Mouse (Mus musculus): ENCODE measurements at regions not wholly inside any gene's neighbourhood (a gene's known extent, or its start where the extent isn't known, plus 50 kb on each side); places are given as distances from the start of the nearest gene placed in this dataset.
A peak's percentile ranks its signal among the peaks of the same experiment; 100 is the strongest.

GRCm38 (mm10) chr14:54072283-54072912 lies 181.5 kb downstream of the Dad1 start:
- no peak overlapping the region for H3K27ac ChIP-seq (ENCODE audit: insufficient read depth, low read length)
- no peak overlapping the region for H3K4me3 ChIP-seq (ENCODE audit: insufficient read depth, low read length)
- peaks cover 2% of the 10 kb centered on the region; the same call in 1 of the 2 replicates for H3K4me1 ChIP-seq (ENCODE audit: control insufficient read depth, insufficient read depth, low read length)
- TF ChIP-seq POLR2A (IDR thresholded peaks at IDR 0.05; ENCODE audit: low read depth, low read length) (no peak), CTCF (IDR thresholded peaks at IDR 0.05; ENCODE audit: borderline replicate concordance, insufficient read depth, low read length) (no peak)

- no peak overlapping the region for H3K4me3 ChIP-seq (ENCODE audit: insufficient read depth, low read length)
- no peak overlapping the region for H3K27ac ChIP-seq (ENCODE audit: insufficient read depth, low read length)
- peaks cover 2% of the 10 kb centered on the region; the same call in 1 of the 2 replicates for H3K4me1 ChIP-seq (ENCODE audit: control insufficient read depth, insufficient read depth, low read length)
- TF ChIP-seq POLR2A (IDR thresholded peaks at IDR 0.05; ENCODE audit: low read depth, low read length) (no peak), CTCF (IDR thresholded peaks at IDR 0.05; ENCODE audit: borderline replicate concordance, insufficient read depth, low read length) (no peak)
These were observed 183.7 kb downstream of the Dad1 start for GRCm38 (mm10) chr14:54070240-54070639.

GRCm38 (mm10) chr14:54068684-54069083 lies 185.2 kb downstream of the Dad1 start:
- Histone ChIP-seq H3K4me3 (ENCODE audit: insufficient read depth, low read length) (no peak overlapping the region), H3K4me1 (ENCODE audit: control insufficient read depth, insufficient read depth, low read length) (peaks cover 2% of the 10 kb centered on the region; the same call in 1 of the 2 replicates), H3K27ac (ENCODE audit: insufficient read depth, low read length) (no peak overlapping the region)
- no peak for TF ChIP-seq POLR2A (IDR thresholded peaks at IDR 0.05; ENCODE audit: low read depth, low read length)

GRCm38 (mm10) chr14:54065466-54065865 lies 188.4 kb downstream of the Dad1 start:
- no peak for TF ChIP-seq CTCF (IDR thresholded peaks at IDR 0.05; ENCODE audit: borderline replicate concordance, insufficient read depth, low read length)
- no peak for TF ChIP-seq POLR2A (IDR thresholded peaks at IDR 0.05; ENCODE audit: low read depth, low read length)
- H3K4me1 ChIP-seq (ENCODE audit: control insufficient read depth, insufficient read depth, low read length) = peaks cover 8% of the 10 kb centered on the region
- no peak overlapping the region for H3K27ac ChIP-seq (ENCODE audit: insufficient read depth, low read length)
- no peak overlapping the region for H3K4me3 ChIP-seq (ENCODE audit: insufficient read depth, low read length)

GRCm38 (mm10) chr14:54064541-54065402 lies 189.1 kb downstream of the Dad1 start:
- Histone ChIP-seq H3K27ac (ENCODE audit: insufficient read depth, low read length) (no peak overlapping the region), H3K4me1 (ENCODE audit: control insufficient read depth, insufficient read depth, low read length) (peaks cover 10% of the 10 kb centered on the region), H3K4me3 (ENCODE audit: insufficient read depth, low read length) (no peak overlapping the region)
- no peak for TF ChIP-seq POLR2A (IDR thresholded peaks at IDR 0.05; ENCODE audit: low read depth, low read length)
- no peak for TF ChIP-seq CTCF (IDR thresholded peaks at IDR 0.05; ENCODE audit: borderline replicate concordance, insufficient read depth, low read length)

GRCm38 (mm10) chr14:54061570-54061969 lies 192.3 kb downstream of the Dad1 start:
- Histone ChIP-seq H3K4me1 (ENCODE audit: control insufficient read depth, insufficient read depth, low read length) (peaks cover 10% of the 10 kb centered on the region), H3K27ac (ENCODE audit: insufficient read depth, low read length) (no peak overlapping the region), H3K4me3 (ENCODE audit: insufficient read depth, low read length) (no peak overlapping the region)
- TF ChIP-seq CTCF (IDR thresholded peaks at IDR 0.05; ENCODE audit: borderline replicate concordance, insufficient read depth, low read length) (no peak), POLR2A (IDR thresholded peaks at IDR 0.05; ENCODE audit: low read depth, low read length) (no peak)

GRCm38 (mm10) chr14:54059776-54060175 lies 194.1 kb downstream of the Dad1 start:
- no peak overlapping the region for H3K27ac ChIP-seq (ENCODE audit: insufficient read depth, low read length)
- TF ChIP-seq POLR2A (IDR thresholded peaks at IDR 0.05; ENCODE audit: low read depth, low read length) = no peak
- 0 out of 2 replicates have a peak, but pooled peaks have one; percentile 10 for TF ChIP-seq CTCF (IDR thresholded peaks at IDR 0.05; ENCODE audit: borderline replicate concordance, insufficient read depth, low read length)
- H3K4me1 ChIP-seq (ENCODE audit: control insufficient read depth, insufficient read depth, low read length) = peaks cover 10% of the 10 kb centered on the region
- H3K4me3 ChIP-seq (ENCODE audit: insufficient read depth, low read length) = no peak overlapping the region

- H3K4me1 ChIP-seq (ENCODE audit: control insufficient read depth, insufficient read depth, low read length) = peaks cover 10% of the 10 kb centered on the region
- TF ChIP-seq POLR2A (IDR thresholded peaks at IDR 0.05; ENCODE audit: low read depth, low read length) (no peak), CTCF (IDR thresholded peaks at IDR 0.05; ENCODE audit: borderline replicate concordance, insufficient read depth, low read length) (no peak)
- H3K4me3 ChIP-seq (ENCODE audit: insufficient read depth, low read length) = no peak overlapping the region
- H3K27ac ChIP-seq (ENCODE audit: insufficient read depth, low read length) = no peak overlapping the region
These were observed 194.8 kb downstream of the Dad1 start for GRCm38 (mm10) chr14:54059096-54059495.

- TF ChIP-seq POLR2A (IDR thresholded peaks at IDR 0.05; ENCODE audit: low read depth, low read length) (no peak), CTCF (IDR thresholded peaks at IDR 0.05; ENCODE audit: borderline replicate concordance, insufficient read depth, low read length) (no peak)
- Histone ChIP-seq H3K4me1 (ENCODE audit: control insufficient read depth, insufficient read depth, low read length) (peaks cover 8% of the 10 kb centered on the region), H3K27ac (ENCODE audit: insufficient read depth, low read length) (no peak overlapping the region), H3K4me3 (ENCODE audit: insufficient read depth, low read length) (no peak overlapping the region)
These were observed 197.2 kb downstream of the Dad1 start for GRCm38 (mm10) chr14:54056691-54057090.

GRCm38 (mm10) chr14:54055390-54055789 lies 198.5 kb downstream of the Dad1 start:
- Histone ChIP-seq H3K4me1 (ENCODE audit: control insufficient read depth, insufficient read depth, low read length) (peaks cover under 1% of the 10 kb centered on the region; the same call in 1 of the 2 replicates), H3K4me3 (ENCODE audit: insufficient read depth, low read length) (no peak overlapping the region), H3K27ac (ENCODE audit: insufficient read depth, low read length) (no peak overlapping the region)
- TF ChIP-seq POLR2A (IDR thresholded peaks at IDR 0.05; ENCODE audit: low read depth, low read length) (no peak), CTCF (IDR thresholded peaks at IDR 0.05; ENCODE audit: borderline replicate concordance, insufficient read depth, low read length) (no peak)
